Mouse (Mus musculus): ENCODE data around the gene Mef2a. TPM values are rescaled to one million over a fixed set of nuclear protein-coding genes. Genes with fewer than 3 reads are reported as not detected.
"Not testable (repeated sequence)": the region's sequence is repeated elsewhere in the genome, so short reads cannot be mapped to it uniquely, and the experiment has no call there.

The Mef2a gene
- polyA plus RNA-seq, 1 experiment from 2014 or later: 23.6 TPM

DNA sequence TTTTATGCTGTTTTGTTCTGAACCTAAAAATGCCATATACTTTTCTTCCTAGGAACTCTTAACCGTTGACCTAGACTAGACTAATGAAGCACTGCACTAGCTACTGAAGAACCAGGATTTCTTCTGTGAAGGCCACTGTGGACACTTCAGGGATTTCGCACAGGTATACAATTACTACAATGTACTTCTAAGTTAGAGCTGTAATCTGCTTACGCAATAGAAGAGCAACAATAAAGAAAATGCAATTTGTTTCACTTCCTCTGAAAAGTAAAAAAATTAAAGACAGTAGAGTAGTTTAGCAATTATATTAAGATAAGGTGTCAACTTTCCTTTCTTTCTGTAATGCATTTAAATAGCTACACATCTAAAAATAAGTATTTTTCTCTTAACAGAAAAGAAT, 65.6 kb downstream of the Mef2a start:
- Histone ChIP-seq H3K27ac (ENCODE audit: low read depth, low read length) (no peak overlapping the region), H3K9ac (ENCODE audit: low read depth, low read length) (no peak overlapping the region), H3K9me3 (ENCODE audit: control insufficient read depth, low read length) (no peaks in the 10 kb centered on the region), H3K4me3 (ENCODE audit: low read depth, low read length) (no peak overlapping the region), H3K4me2 (no peak overlapping the region), H3K36me3 (ENCODE audit: control insufficient read depth, insufficient read depth, low read length) (no peaks in the 10 kb centered on the region; the same call in 1 of the 2 replicates), H3K27me3 (replicated peaks; ENCODE audit: control insufficient read depth, insufficient read depth, low read length) (no peaks in the 10 kb centered on the region), H3K4me1 (replicated peaks; ENCODE audit: control insufficient read depth, insufficient read depth, low read length) (no peaks in the 10 kb centered on the region)
- no peak for ATAC-seq (replicated peaks; ENCODE audit: low FRiP score)
- WGBS: 89% methylated on average over 3 of the region's 3 CpGs
- DNase-seq (ENCODE audit: low spot score): no peak

DNA sequence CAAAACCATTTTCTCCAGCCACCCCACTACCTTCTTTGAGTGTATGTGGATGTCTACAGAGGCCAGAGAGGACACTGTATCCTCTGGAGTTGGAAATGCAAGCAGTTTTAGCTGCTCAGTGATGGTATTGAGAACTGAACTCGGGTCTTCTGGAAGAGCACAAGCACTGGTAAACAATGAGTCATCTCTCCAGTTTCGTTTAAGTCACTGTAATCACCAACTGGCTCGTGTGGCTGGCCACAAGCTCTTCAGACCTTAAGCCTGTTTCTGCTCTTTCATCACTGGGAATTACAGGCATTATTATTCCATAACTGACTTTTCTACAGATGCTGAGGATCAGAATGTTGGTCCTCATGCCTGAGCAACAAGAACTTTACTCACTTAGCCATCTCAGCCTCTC, 67.7 kb downstream of the Mef2a start:
- Histone ChIP-seq H3K4me1 (replicated peaks; ENCODE audit: control insufficient read depth, insufficient read depth, low read length) (no peaks in the 10 kb centered on the region), H3K9ac (ENCODE audit: low read depth, low read length) (no peak overlapping the region), H3K27ac (ENCODE audit: low read depth, low read length) (no peak overlapping the region), H3K36me3 (ENCODE audit: control insufficient read depth, insufficient read depth, low read length) (no peaks in the 10 kb centered on the region; the same call in 1 of the 2 replicates), H3K9me3 (ENCODE audit: control insufficient read depth, low read length) (no peaks in the 10 kb centered on the region), H3K27me3 (replicated peaks; ENCODE audit: control insufficient read depth, insufficient read depth, low read length) (no peaks in the 10 kb centered on the region), H3K4me2 (no peak overlapping the region), H3K4me3 (ENCODE audit: low read depth, low read length) (no peak overlapping the region)
- DNase-seq (ENCODE audit: low spot score) (no peak), ATAC-seq (replicated peaks; ENCODE audit: low FRiP score) (no peak)
- WGBS: 80% methylated on average over 3 of the region's 3 CpGs

DNA sequence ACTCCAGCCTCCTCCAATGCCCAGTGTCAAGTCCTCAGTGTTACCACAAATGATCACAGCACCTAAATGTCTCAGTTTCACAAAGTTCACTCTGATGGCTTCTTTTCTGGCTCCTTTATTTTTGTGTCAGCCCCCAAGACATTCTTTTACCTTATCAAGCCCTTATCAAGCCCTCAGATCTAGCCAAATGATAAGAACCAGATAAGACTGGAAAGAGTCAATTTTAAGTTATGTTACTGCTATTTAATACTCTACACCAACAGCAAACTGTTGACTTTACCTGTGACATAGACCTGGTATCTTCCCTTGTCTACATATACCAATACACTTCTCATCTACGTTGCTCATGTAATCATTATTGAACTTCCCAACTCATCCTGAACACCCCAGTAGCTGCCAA, 76.2 kb downstream of the Mef2a start:
- no peaks in the 10 kb centered on the region for H3K36me3 ChIP-seq (ENCODE audit: control insufficient read depth, insufficient read depth, low read length)
- no peak overlapping the region for H3K27ac ChIP-seq (ENCODE audit: low read depth, low read length)
- no peaks in the 10 kb centered on the region for H3K4me1 ChIP-seq (replicated peaks; ENCODE audit: control insufficient read depth, insufficient read depth, low read length)
- DNase-seq (ENCODE audit: low spot score) (no peak), ATAC-seq (replicated peaks; ENCODE audit: low FRiP score) (no peak)
- no peaks in the 10 kb centered on the region for H3K9me3 ChIP-seq (ENCODE audit: control insufficient read depth, low read length)
- no peak overlapping the region for H3K4me3 ChIP-seq (ENCODE audit: low read depth, low read length)
- no peak overlapping the region for H3K9ac ChIP-seq (ENCODE audit: low read depth, low read length)
- no peak overlapping the region for H3K4me2 ChIP-seq
- WGBS: 81% methylated on average over 1 of the region's 1 CpGs
- H3K27me3 ChIP-seq (replicated peaks; ENCODE audit: control insufficient read depth, insufficient read depth, low read length): no peaks in the 10 kb centered on the region

DNA sequence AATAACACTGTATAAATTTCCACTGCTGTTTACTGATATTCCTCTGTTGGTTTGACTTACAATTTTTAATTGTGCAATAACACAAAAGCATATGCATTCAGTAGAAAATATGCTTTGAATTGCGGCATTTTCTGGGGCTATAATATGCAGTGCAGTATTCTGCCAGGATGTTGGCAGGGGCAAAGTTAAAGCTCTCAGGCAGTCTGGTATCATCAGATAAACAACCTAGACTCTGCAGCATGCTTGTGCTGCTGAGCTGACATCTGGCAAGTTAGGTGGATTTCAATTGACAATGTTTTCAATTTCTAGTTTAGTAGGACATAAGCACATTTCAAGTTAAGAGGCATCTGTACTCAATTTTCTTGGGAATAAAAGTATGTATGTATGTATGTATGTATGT, 81.3 kb downstream of the Mef2a start:
- no peak for DNase-seq (ENCODE audit: low spot score)
- Histone ChIP-seq H3K27me3 (replicated peaks; ENCODE audit: control insufficient read depth, insufficient read depth, low read length) (no peaks in the 10 kb centered on the region), H3K9me3 (ENCODE audit: control insufficient read depth, low read length) (no peaks in the 10 kb centered on the region), H3K4me3 (ENCODE audit: low read depth, low read length) (no peak overlapping the region), H3K36me3 (ENCODE audit: control insufficient read depth, insufficient read depth, low read length) (no peaks in the 10 kb centered on the region; the same call in 1 of the 2 replicates), H3K4me1 (replicated peaks; ENCODE audit: control insufficient read depth, insufficient read depth, low read length) (no peaks in the 10 kb centered on the region), H3K9ac (ENCODE audit: low read depth, low read length) (no peak overlapping the region), H3K4me2 (no peak overlapping the region), H3K27ac (ENCODE audit: low read depth, low read length) (no peak overlapping the region)
- ATAC-seq (replicated peaks; ENCODE audit: low FRiP score): no peak
- WGBS: 81% methylated on average over 1 of the region's 1 CpGs

DNA sequence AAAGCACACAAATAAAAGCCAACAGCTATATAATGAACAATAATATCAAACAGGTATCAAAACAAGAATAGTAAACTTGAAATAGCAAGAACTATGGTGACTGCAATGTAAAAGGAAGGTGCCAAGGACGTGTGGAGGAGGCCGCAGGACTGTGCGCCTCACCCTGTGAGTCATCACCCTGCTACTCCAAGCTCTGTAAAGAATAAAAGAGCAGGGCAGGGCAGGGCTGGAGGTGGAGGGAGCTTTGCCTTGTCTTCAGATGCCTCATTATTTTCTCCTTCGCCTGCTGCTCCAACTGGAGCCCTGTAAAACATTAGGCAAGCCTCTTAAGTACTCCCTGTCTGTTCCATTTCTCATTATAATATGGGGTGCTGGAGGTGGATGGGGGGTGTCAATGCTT, 85.2 kb downstream of the Mef2a start:
- Histone ChIP-seq H3K4me1 (replicated peaks; ENCODE audit: control insufficient read depth, insufficient read depth, low read length) (no peaks in the 10 kb centered on the region), H3K27me3 (replicated peaks; ENCODE audit: control insufficient read depth, insufficient read depth, low read length) (no peaks in the 10 kb centered on the region), H3K4me3 (ENCODE audit: low read depth, low read length) (no peak overlapping the region), H3K27ac (ENCODE audit: low read depth, low read length) (no peak overlapping the region), H3K9me3 (ENCODE audit: control insufficient read depth, low read length) (no peaks in the 10 kb centered on the region), H3K36me3 (ENCODE audit: control insufficient read depth, insufficient read depth, low read length) (no peaks in the 10 kb centered on the region; the same call in 1 of the 2 replicates), H3K9ac (ENCODE audit: low read depth, low read length) (no peak overlapping the region), H3K4me2 (no peak overlapping the region)
- ATAC-seq (replicated peaks; ENCODE audit: low FRiP score): no peak
- DNase-seq (ENCODE audit: low spot score): no peak
- 93% methylated on average over 4 of the region's 4 CpGs for WGBS

DNA sequence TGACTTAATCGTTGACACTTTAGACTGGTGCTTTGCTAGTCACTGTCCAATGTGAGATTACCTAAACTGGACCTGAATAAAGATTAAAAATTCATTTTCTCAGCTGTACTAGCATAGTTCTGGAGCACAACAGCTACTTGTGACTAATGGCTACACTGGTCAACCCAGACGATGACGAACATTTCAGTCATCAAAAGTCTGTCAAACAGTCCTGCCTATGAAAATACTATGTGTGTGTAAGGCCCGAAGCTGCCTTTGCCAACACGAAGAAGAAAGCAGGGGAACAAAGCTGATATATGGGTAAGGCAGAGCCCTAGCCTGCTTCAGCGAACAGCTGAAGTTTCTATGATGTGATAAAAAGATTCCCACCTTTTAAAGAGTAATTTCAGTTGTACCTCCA, 89.1 kb downstream of the Mef2a start:
- DNase-seq (ENCODE audit: low spot score) (no peak), ATAC-seq (replicated peaks; ENCODE audit: low FRiP score) (no peak)
- Histone ChIP-seq H3K27me3 (replicated peaks; ENCODE audit: control insufficient read depth, insufficient read depth, low read length) (no peaks in the 10 kb centered on the region), H3K27ac (ENCODE audit: low read depth, low read length) (no peak overlapping the region), H3K36me3 (ENCODE audit: control insufficient read depth, insufficient read depth, low read length) (no peaks in the 10 kb centered on the region; the same call in 1 of the 2 replicates), H3K9ac (ENCODE audit: low read depth, low read length) (no peak overlapping the region), H3K4me2 (no peak overlapping the region), H3K4me3 (ENCODE audit: low read depth, low read length) (no peak overlapping the region), H3K9me3 (ENCODE audit: control insufficient read depth, low read length) (no peaks in the 10 kb centered on the region), H3K4me1 (replicated peaks; ENCODE audit: control insufficient read depth, insufficient read depth, low read length) (no peaks in the 10 kb centered on the region)
- 89% methylated on average over 6 of the region's 6 CpGs for whole genome bisulfite sequencing

DNA sequence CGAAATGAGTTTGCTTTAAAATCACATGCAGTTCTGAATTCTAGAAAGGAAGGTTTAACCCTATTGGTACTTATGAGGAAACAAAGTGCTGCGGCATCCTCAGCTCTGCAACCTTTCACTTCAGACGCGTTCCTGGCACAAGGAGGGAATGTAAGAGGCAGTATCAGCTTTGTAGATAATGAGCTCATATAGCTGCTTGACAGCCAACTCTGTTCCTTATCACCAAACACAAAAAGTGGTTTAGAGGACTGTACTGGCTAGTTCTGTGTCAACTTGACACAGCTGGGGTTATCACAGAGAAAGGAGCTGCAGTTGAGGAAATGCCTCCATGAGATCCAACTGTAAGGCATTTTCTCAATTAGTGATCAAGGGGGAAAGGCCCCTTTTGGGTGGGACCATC, 102.2 kb downstream of the Mef2a start:
- not testable (repeated sequence) for H3K27me3 ChIP-seq (replicated peaks; ENCODE audit: control insufficient read depth, insufficient read depth, low read length); DNase-seq (ENCODE audit: low spot score); H3K9me3 ChIP-seq (ENCODE audit: control insufficient read depth, low read length); H3K9ac ChIP-seq (ENCODE audit: low read depth, low read length); H3K36me3 ChIP-seq (ENCODE audit: control insufficient read depth, insufficient read depth, low read length); H3K4me1 ChIP-seq (replicated peaks; ENCODE audit: control insufficient read depth, insufficient read depth, low read length); H3K4me3 ChIP-seq (ENCODE audit: low read depth, low read length)
- peak; percentile 97 for ATAC-seq (replicated peaks; ENCODE audit: low FRiP score)
- Histone ChIP-seq H3K4me2 (peak overlapping the region; percentile 10; the same call in 1 of the 2 replicates), H3K27ac (ENCODE audit: low read depth, low read length) (peak overlapping the region; percentile 77)
- WGBS: 32% methylated on average over 4 of the region's 4 CpGs

DNA sequence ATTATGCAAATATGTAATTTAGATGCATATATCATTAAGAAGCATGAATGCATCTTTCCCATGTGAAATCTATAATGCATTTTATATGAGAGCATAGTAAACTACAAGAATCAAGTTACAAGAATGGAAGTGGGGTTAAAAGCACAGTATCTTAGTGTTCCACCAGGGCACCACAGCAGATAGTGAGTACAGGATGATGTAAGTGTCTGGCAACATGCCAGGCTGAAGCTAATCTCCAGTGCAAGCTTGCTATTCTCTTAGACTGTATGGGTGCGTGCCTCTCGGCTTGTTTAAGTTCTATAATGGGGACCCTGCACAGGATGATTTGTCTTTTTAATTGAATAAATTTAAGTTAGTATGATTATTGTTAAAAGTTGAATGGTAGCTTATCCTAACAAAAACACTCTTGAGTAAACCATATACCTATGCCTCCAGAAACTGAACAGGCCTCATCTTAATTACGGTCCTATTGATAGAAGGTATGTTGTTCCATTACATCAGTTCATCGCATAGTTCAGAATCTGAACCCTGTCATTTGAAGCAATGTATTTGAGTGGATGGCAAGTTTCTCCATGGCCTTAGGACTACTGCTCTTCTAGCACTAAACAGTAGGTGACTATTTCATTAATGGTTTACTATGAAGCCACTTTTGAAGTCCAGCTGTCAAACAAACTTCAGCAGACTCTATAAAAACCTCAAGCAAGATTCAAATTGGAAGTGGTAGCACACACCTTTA, 112.7 kb downstream of the Mef2a start:
- no peaks in the 10 kb centered on the region for H3K27me3 ChIP-seq (replicated peaks; ENCODE audit: control insufficient read depth, insufficient read depth, low read length)
- no peak overlapping the region for H3K4me3 ChIP-seq (ENCODE audit: low read depth, low read length)
- H3K4me1 ChIP-seq (replicated peaks; ENCODE audit: control insufficient read depth, insufficient read depth, low read length): peaks cover 3% of the 10 kb centered on the region; the same call in 1 of the 2 replicates
- no peak overlapping the region for H3K4me2 ChIP-seq
- H3K9me3 ChIP-seq (ENCODE audit: control insufficient read depth, low read length): no peaks in the 10 kb centered on the region
- H3K36me3 ChIP-seq (ENCODE audit: control insufficient read depth, insufficient read depth, low read length): peaks cover 3% of the 10 kb centered on the region; the same call in 1 of the 2 replicates
- DNase-seq (ENCODE audit: low spot score) (no peak), ATAC-seq (replicated peaks; ENCODE audit: low FRiP score) (peak; percentile 92)
- WGBS: 76% methylated on average over 4 of the region's 4 CpGs
- no peak overlapping the region for H3K27ac ChIP-seq (ENCODE audit: low read depth, low read length)
- no peak overlapping the region for H3K9ac ChIP-seq (ENCODE audit: low read depth, low read length)

DNA sequence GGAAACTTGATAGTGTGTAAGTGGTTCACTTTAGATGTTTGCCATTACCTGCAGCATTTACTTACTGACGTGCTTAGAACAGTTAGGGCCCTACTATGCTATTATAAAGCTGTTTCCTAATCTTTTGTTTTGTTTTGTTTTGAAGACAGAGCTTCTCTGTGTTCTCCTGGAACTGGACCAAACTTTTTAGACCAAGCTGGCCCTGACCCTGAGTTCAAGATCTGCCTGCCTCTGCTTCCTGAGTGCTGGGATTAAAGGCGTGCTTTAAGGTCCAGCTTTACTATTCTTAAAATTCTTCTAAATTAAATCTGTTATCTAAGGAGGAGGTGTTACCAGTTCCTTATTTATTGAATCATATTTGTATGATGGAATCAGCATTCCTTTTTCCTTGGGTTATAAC, 126.6 kb downstream of the Mef2a start:
- no peak overlapping the region for H3K9ac ChIP-seq (ENCODE audit: low read depth, low read length)
- no peak for ATAC-seq (replicated peaks; ENCODE audit: low FRiP score)
- 91% methylated on average over 2 of the region's 2 CpGs for WGBS
- no peak overlapping the region for H3K27ac ChIP-seq (ENCODE audit: low read depth, low read length)
- H3K27me3 ChIP-seq (replicated peaks; ENCODE audit: control insufficient read depth, insufficient read depth, low read length): no peaks in the 10 kb centered on the region
- H3K4me1 ChIP-seq (replicated peaks; ENCODE audit: control insufficient read depth, insufficient read depth, low read length): no peaks in the 10 kb centered on the region
- no peak overlapping the region for H3K4me2 ChIP-seq
- no peak overlapping the region for H3K4me3 ChIP-seq (ENCODE audit: low read depth, low read length)
- no peaks in the 10 kb centered on the region for H3K36me3 ChIP-seq (ENCODE audit: control insufficient read depth, insufficient read depth, low read length)
- no peak for DNase-seq (ENCODE audit: low spot score)
- no peaks in the 10 kb centered on the region for H3K9me3 ChIP-seq (ENCODE audit: control insufficient read depth, low read length)

Data from liver, embryonic 11.5 days (tissue).